Mouse (Mus musculus) testis, postnatal 10 days (tissue): ENCODE data around the gene Gsdma.

ENCODE experiments used
- DNase-seq: peaks from one replicate; pipeline ENCODE4 v3.0.0; 2021; ENCODE audit warnings: low spot score

The Gsdma gene

DNA sequence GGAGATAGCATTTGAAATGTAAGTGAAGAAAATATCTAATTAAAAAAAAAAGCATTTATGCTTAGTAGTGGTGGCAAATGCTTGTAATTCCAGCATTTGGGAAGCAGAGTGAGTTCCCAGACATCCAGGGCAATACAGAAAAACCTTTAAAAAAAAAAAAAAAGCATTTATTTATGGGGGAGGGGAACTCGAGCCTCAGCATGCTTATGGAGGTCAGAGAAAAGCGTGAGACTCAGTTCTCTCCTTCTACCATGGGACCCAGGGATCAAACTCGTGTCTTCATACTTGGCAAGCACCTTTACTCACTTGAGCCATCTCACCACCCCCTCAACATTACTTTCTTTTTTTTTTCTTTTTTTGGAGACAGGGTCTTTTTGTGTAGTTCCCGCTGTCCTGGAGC is 17.0 kb downstream of the Gsdma start:
- DNase-seq, result no peak

DNA sequence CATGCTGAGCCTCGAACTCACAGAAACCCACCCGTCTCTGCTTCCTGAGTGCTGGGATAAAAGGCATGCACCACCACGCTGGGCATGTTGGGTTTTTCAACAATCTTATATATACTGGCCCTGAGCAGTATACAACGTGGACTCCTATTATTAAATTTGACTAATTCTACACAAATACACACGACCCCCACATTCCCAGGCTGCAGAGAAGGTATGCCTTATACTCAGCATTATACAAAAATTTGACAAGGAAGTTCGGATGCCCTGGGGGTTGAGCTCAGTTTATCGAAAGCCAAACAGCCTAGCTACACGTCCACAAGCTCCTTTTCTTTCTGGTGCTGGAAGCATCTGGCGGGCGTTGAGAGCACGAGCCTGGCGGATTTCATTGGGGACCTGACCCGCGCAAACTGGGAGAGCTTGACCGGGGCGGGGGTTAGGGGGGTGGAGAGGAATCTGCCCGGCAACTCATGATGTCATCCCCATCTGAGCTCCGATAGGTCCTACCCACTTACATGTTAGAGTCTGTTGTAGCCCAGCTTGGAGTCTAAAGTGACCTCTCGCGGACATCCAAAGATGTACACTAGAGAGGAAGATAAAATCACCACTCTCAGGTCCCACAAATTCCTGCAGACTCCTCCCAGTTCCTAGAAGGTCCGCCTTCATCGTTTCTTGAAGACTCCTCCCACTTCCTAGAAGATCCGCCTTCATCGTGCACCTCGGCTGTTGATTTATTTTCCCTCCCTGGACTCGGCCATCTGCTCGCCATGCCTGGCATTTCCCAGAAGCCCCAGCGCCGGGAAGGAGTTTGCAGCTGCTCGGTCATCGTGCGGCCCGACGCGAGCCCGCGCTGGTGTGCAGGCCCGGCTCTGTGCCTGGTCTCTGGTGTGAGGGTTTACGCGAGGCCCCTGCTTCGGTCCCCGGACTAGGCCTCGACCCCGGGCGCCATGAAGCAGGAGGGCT is 17.9 kb downstream of the Gsdma start, which contains the start of gene Psmd3:
TSS of gene Psmd3 (plus strand) at position 769 of the 960 bp plus-strand sequence.
- DNase-seq, result peak; percentile 97

GRCm38 (mm10) chr11:98682811-98683210 is 18.7 kb downstream of the Gsdma start:
- DNase-seq, result no peak

GRCm38 (mm10) chr11:98685642-98686041 is 21.5 kb downstream of the Gsdma start:
- no peak for DNase-seq

- no peak for DNase-seq
Measured at GRCm38 (mm10) chr11:98686976-98687375, 22.8 kb downstream of the Gsdma start.

- DNase-seq, result no peak
Measured at GRCm38 (mm10) chr11:98688009-98688408, 23.9 kb downstream of the Gsdma start.

GRCm38 (mm10) chr11:98693201-98693600 is 29.1 kb downstream of the Gsdma start:
- DNase-seq, result no peak

DNA sequence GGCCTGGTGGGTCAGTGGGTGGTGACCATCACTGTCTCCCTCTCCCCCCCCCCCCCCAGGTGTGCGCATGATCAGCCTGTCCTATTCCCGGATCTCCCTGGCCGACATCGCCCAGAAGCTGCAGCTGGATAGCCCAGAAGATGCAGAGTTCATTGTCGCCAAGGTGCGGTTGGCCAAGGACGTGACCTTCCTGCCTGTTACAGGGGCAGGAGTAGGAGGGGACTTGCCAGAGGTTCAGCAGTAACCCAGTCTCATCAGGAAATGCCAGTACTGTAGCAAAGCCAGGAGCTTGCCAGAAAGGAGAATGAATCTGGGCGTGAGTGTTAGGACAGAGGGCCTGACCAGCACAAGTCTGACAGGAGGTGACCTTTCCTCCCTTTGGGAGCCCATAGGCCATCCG is 29.6 kb downstream of the Gsdma start:
- no peak for DNase-seq

- DNase-seq, result no peak
Measured at GRCm38 (mm10) chr11:98694301-98694700, 30.1 kb downstream of the Gsdma start.

GRCm38 (mm10) chr11:98695408-98695807 is 31.3 kb downstream of the Gsdma start:
- no peak for DNase-seq

DNA sequence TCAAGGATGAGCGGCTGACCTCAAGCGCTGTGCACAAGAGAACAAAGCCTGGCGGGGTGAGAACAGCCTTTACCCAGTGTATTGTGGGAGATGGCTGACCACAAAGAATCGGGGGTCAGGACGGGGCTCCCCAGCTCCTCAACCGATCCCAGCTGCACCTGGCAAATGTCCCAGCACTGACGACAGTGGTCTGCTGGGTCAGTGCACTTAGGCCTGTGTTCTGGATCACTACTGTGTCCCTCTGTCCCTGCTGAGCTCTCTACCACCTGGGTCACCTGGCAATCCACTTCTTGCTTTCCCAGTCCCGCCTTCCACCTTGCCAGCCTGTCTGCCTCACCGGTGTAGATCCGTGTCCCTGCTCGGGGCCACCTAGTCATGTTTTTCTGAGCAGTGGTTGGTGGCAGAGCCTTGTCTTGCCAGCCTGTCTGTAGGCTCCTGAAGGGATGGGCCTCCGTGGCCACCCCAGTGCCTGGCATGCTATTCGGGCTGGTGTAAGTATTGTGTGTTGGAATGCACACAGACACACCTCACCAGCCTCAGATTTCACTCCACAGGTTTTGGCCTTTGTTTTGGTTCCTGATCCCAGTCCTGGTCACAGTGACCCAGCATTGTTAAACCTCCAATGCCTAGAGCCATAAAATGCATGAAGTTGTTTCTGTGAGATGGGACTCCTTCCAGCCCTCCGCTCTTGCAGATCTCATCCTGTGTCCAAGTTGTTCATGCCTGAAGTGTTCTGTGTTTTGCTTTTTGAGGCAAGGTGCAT is 32.5 kb downstream of the Gsdma start:
- DNase-seq, result no peak

DNA sequence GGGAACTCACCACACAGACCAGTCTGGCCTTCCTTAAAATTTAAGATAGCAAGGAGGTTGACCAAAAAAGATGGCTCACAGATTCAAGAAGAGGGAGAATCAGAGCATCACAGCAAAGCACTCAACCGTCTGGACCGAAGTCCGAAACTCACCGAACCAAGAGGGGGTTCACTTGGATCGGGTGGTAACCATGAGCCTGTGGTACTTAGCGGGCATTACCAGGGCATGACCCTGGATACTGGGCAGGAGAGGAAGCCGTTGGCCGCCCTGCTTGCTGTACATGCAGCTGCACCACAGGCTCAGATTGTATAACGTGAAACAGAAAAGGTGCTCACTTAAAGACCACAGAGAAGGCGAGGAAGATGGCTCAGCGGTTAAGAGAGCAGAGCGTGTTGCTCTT is 33.1 kb downstream of the Gsdma start:
- DNase-seq, result no peak

GRCm38 (mm10) chr11:98698849-98699640 is 34.9 kb downstream of the Gsdma start:
- DNase-seq, result no peak

DNA sequence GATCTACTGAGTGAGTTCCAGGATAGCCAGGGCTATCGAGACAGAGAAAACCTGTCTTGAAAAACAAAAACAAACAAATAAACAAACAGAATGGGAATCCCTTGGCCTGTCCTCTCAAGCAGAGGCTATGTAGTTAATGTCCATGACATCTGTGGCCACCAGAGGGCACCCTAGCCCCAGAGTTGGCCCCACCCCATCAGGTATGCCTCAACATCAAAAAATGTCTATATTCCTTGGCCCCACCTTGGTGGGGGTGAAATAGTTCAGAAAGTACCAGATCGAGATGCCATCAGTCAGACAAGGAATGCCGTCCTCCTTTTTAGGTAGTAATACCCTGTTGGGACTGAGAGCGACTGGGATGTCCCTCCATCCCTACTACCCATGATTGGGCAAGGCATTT is 35.8 kb downstream of the Gsdma start:
- peak; percentile 89 for DNase-seq

DNA sequence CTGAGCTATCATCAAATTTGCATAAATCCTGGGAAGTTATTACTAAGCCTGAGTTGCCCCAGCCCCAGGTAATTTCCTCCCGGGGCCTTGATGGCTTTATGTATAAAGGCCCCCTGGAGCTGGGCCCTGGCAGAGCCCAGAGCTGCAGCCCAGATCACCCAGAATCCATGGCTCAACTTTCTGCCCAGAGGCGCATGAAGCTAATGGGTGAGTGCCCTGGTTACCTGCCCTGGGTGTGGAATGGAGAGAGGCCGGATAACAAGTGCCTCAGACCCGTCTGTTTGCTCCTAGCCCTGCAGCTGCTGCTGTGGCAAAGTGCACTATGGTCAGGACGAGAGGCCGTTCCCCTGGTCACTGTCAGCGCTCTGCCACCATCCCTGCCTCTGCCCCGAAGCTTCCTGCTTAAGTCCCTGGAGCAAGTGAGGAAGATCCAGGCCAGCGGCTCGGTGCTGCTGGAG is 37.1 kb downstream of the Gsdma start, which contains the start of gene Csf3:
TSS of gene Csf3 (plus strand) at position 51 of the 458 bp plus-strand sequence.
- no peak for DNase-seq

DNA sequence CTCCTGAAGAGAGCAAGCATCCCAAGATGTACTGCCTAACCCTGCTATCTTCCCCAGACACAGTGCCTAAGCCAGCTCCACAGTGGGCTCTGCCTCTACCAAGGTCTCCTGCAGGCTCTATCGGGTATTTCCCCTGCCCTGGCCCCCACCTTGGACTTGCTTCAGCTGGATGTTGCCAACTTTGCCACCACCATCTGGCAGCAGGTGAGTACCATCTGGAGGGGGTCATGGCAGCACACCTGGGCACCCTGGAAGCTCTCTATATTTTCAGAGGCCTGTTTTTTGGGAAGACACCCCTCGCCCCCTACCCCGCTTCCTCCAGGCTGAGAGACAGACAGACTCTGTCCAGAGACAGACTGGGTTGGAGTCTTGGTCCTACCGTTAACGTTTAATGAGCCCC is 38.2 kb downstream of the Gsdma start:
- DNase-seq, result no peak

- no peak for DNase-seq
Measured at GRCm38 (mm10) chr11:98705021-98705420, 40.9 kb downstream of the Gsdma start.

DNA sequence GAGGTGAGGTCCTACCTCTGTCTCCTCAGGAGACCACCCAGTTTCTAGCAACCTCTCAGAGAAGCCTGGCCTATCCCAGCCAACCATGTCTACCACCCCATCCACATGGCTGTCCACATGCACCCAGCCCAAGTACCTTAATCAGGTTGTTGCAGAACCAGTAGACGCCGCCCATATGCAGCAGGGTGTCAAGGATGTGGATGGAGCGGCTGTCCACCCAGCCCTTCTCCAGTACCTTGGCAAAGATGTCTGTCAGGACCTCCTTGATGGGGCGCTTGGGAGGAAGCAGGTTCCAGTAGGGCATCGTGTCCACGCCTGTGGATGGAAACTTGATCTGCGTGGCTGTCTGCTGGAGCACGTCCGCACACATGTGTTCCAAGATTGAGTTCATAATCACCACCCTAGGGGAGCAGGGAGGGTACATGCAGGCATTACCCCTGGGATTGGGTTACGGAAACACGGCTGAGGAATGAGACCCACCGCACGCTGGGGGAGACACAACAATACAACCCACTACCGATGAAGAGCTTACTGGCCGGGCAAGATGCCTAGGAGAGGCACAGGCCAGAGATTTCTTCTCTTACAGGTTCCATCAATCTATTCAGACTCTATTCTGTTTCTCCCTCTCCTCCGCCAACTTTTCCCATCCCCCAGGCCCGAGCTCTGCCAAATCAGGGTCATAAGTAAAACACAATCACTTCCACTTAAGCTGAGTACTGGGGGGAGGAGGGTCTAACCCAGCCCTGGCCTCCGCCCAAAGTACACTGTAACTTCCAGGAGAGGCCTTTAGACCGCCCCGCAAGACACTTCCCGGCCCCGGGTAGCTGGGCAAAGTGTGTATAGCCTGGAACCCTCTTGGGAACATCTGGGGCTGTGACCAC is 43.5 kb downstream of the Gsdma start:
- DNase-seq, result peak; percentile 84

DNA sequence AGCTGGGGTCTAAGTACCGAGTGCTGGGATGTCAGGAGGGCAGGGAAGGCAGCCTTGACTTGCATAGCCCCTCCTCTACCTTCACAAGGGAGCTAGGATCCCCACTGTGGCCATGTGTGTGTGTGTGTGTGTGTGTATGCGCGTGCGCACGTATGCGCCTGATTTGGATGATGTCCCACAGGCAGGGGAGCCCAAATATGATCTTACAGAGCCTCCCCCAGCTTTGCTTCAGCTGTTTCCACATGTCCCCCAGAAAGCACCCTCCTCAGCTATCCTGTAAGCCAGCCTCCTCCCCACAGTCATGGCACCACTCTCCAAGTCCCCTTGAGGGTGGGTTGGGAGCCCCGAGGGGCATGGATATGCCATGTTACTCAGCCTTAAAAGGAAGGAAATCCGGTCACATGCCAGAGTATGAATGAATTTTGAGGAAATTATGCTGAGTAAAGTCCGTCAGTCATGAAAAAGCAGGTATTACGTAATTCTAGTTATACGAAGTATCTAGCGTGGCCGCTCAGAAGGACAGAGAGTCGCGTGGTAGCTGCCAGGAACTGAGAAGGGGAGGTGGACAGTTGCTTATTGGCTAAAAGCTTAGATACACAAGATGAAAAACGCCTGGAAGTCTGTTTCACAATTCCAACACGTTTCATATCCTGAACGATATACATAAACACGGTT is 44.3 kb downstream of the Gsdma start:
- DNase-seq, result no peak

- peak; percentile 70 for DNase-seq
Measured at GRCm38 (mm10) chr11:98709001-98709741, 45.0 kb downstream of the Gsdma start.
